Mouse (Mus musculus) NIH3T3 (cell line): ENCODE results near the gene Tspan11.

Source experiments
- DNase-seq: peaks from one replicate; pipeline ENCODE4 v3.0.0-alpha.2; 2012; ENCODE audit warnings: low read depth

Tspan11 gene

DNA sequence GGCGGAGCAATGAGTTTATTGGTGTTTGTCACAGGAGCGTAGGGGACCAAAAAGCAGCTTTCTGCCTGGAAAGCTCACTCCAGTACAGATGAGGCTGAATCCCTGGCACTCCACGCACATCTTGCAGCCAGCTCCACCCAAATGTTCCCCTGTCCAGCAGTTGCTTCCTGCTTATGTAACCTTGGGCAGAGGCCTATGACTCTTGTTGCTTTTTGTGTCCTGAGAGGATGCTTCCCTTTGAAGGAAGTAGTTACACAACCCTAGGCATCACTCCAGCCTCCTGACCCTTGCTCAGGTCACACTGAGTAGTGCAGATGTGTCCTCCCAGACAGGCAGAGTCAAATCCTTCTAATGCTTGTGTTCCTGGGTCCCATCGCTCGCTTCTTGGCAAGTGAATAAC lies 46.5 kb downstream of the Tspan11 start:
- no peak for DNase-seq

DNA sequence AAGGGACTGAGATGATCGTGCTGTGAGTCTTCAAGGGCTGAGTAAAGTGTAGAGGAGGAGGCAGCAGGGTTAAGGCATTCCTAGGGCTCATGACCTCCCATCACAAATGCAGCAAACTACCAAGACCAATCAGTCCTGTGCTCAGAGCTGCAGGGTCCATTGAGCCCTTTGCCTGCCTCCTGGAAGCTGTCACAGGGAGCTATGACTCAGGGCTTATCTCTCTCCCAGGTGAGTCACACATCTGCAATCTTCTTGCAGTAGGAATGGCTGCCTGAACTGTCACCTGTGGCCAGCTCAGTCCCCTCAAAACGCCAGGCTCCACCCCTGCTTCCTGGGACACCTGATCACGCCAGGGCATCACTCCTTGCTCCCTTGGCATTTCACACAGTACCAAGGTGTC lies 47.7 kb downstream of the Tspan11 start:
- DNase-seq: no peak

DNA sequence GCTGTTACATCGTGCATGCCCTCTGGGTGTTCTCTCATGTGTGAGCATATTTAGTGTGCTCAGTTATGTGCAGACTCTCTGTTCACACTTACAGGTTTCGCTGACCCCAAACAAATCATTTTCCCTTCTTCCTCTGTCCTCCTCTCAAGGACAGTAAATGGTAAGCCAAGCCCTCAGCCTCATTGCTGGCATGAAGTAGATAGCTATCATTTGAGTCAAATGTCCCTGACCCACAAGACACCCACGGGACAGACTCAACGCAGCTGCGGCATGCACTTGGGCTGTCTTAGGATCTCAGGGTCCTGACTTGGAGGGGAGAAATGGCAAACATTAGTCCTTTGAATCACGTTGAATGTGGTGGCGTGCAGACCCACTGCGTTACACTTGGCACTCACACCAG lies 55.0 kb downstream of the Tspan11 start:
- DNase-seq: no peak

GRCm38 (mm10) chr6:127945725-127946124 lies 58.3 kb downstream of the Tspan11 start:
- DNase-seq: peak; percentile 90

DNA sequence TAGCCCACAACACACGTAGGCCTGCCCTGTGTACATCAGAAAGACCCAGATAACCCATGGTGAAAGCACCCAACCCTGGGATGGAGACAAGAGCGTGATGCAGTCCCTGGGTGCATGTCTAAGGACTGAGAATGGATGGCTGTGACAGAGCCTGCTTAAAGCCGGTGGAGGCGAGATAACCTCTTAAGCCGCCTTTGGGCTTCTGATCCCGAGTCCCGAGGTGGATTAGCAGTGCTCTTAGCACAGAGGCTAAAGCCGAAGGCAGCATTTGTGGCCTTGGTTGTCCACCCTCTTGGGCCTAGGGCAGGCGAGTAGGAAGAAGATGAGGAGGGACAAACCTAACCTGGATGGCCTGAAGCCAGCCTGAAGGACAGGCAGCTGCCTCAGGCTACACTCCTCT lies 61.3 kb downstream of the Tspan11 start:
- no peak for DNase-seq

DNA sequence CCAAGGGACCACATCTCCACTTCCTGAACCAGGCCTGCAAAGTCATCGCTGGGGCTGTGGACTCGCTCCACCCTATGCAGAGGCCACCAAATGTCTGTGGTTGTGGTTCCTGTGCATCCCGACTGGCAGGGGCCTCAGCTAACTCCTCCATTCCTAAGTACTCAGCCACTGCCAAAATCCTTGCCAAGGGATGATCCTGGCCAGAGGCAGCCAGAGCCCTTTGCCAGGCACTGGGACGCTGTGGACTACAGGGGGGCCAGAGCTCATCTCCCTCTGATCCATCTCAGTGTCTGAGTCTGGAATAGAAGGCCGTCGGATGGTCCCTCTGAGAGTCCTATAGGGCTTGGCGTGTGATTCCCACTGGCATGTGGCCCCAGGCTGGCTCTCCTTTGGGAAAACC lies 62.5 kb downstream of the Tspan11 start:
- DNase-seq: no peak

DNA sequence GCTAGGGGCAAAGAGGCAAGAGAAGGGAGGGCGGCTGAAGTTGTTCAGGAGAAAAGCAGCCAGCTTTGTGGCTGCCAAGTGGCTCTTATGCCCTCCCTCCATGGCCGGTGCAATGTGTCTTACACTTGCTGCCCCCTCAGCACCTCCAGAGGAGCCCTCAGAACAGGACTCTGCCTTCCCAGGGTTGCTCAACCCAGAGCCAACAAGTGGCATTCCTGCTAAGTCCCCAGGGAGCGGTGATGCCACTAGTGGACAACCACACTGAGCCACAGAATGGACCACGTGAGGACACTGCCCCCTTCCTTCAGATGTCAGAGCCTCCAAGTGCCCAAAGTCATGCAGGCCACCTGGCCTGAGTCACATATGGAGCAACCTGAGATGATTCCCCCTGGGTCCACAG lies 65.7 kb downstream of the Tspan11 start:
- peak; percentile 80 for DNase-seq

GRCm38 (mm10) chr6:127956172-127956571 lies 68.8 kb downstream of the Tspan11 start:
- DNase-seq: no peak

DNA sequence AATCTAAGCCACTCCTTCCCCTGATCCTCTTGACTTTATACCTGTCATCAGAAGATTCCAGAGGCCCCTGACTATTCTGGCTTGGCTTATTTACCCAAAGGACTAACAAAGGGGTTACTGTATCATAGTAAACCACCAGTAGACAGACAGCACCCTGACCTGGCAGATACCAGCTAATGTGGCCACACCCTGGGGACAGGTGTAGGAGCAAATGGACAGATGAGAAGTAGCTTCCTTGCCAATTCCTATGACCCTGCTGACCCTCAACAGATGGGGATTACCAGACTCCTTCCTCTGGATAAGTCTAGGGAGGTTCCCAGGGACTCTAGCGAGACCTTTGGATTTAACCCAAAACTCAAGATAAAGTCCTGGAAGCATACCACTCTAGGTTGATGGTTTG lies 72.8 kb downstream of the Tspan11 start:
- DNase-seq: no peak

GRCm38 (mm10) chr6:127965497-127965896 lies 78.1 kb downstream of the Tspan11 start:
- DNase-seq: peak; percentile 64

- no peak for DNase-seq
Measured at GRCm38 (mm10) chr6:127969709-127970108, 82.3 kb downstream of the Tspan11 start.

DNA sequence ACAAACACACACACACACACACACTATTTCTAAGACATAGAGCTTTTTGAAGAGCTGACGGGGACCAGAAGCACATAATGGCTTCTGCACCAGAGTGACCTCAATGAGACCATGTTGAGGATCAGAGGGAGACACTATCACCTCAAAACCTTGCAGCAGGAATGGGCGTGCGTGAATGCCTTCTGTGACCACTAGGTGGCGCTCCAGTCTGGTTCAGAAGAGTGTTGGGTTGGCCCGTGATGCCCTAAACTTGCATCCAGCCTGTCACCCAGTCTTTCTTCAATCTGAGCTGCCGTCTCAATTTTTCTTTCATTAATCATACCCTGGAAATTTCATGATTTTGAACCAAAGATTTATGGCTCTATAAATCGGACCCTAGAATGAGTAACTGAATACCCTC lies 82.7 kb downstream of the Tspan11 start:
- DNase-seq: peak; percentile 93

DNA sequence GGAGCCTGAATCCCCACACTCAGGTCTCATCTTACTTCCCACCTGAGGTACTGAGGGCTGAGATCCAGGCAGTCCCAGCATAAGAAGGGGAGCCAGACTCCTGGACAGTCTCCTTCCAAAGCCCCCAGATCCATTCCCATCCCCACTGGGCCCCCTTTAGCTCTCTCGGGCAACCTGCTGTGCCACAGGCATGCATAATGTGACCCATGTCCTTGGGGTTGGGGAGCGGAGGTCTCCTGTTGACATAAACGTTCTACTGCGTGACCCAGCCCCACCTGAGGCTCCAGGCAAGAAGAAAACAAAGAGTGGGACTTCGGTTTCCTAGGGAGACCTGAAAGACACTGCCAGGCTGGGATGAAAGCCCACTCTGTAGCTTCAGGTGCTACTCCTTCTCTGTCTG lies 83.5 kb downstream of the Tspan11 start:
- DNase-seq: no peak

- DNase-seq: peak; percentile 54
Measured at GRCm38 (mm10) chr6:127971931-127972330, 84.5 kb downstream of the Tspan11 start.

GRCm38 (mm10) chr6:127973553-127973952 lies 86.2 kb downstream of the Tspan11 start:
- no peak for DNase-seq

DNA sequence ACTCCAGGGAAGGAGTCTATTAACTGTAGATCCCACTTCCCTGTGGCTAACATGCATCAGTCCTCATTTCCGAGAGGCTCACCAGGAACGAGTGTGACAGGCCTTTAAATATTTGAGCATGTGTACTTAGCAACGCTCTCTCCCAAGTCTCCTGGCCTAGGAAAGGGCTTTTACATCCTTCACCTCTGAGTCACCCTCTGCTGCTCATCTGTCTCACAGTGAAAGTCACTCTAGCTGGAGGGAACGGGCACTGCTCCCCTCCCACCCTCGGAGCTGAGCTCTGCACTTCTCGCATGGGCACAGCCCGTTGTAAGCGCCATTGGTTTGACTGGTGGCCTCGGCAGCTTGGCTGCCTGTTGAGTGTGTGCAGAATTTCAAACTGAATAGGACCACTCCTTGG lies 86.6 kb downstream of the Tspan11 start:
- DNase-seq: peak; percentile 54

DNA sequence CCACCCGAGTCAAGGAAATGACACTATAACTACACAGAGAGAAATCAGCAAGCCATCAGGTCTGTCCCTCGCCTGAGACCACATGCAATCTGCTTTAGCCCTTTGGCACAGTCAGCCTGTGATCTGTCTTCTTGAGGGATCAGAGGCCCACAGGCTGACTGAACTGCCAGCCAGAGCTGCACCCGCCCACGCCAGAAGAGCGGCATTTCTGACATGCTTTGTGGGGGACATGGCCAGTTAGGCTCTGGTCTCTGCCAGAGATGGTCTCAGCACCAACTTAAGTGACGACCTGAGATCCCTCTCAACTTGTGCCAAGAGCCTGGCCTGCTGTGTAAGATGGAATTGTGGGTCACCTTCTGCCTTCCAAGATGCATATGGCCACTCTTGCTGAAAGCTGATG lies 89.3 kb downstream of the Tspan11 start:
- no peak for DNase-seq

- DNase-seq: no peak
Measured at GRCm38 (mm10) chr6:127978941-127979340, 91.6 kb downstream of the Tspan11 start.

GRCm38 (mm10) chr6:127979831-127980230 lies 92.4 kb downstream of the Tspan11 start:
- DNase-seq: no peak

GRCm38 (mm10) chr6:127980381-127981045 lies 93.1 kb downstream of the Tspan11 start:
- DNase-seq: no peak

GRCm38 (mm10) chr6:127981176-127981575 lies 93.8 kb downstream of the Tspan11 start:
- DNase-seq: no peak

DNA sequence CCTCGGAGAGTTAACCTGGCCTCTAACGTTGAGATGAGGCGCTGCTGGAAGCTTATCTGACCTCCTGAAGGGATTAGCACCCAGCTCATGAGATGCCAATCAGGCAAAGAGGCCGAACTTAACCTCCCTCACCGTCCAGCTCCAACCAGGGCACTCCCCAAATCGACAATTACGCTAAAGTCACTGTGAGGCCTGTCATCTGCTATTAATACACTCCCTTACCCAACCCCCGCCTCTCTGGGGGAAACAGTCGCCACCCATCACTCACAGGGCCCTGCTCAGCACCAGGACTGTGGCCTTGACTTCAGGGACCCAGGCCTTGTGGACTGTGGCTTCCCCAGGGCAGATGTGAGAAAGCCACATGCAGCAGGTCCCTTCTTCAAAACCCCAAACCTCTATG lies 99.0 kb downstream of the Tspan11 start:
- no peak for DNase-seq

DNA sequence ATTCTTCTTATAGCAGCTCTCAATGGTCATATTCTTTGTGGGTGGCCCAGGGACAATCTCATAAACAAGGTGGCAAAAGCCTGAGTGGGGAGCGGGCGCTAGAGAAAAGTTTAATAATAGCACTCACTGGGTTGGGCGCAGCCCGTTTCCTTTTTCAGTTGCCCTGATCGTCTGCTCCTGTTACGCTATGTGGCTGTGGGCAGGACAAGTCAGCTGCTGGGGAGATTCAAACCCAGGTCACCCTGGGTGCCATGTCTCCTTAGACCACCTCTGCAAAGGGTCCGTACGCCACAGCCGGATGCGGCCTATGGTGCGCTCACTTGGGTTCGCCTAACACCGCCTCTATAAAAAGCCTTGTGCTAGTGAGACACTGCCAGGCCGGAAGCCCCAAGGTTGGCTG lies 100.0 kb downstream of the Tspan11 start:
- DNase-seq: no peak

DNA sequence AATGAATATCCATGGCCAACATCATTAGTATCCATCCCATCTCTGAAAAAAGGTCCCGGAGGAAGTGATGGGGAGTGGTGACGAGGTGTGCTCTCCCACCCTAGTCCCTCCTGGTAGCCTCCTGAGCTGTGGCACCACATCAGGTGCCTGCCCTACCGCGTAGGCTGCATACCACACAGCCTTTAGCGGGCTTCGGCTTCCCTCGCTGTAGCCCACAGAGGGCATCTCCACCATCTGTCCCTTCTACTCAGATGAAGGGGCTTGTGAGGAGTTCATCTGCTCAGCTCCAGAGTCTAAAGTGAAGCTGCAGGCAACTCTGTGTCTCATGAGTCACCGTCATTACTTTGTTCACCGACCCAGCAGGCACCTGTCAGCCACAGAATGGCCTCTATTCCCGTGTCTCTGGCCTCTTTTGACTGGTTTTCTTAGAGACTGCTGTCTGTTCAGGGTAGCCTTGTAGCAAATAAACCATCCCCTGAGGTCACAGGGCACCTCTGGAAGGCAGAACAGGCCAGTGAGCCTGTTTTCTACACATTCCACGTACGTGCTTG lies 101.6 kb downstream of the Tspan11 start:
- no peak for DNase-seq
